Mouse (Mus musculus): ENCODE results near the gene Nipa1. TPM values are rescaled to one million over a fixed set of nuclear protein-coding genes. Genes with fewer than 3 reads are reported as not detected.

The Nipa1 gene
- polyA plus RNA-seq, 2 experiments from 2014 or later, result not detected

- ATAC-seq, result no peak
Measured at GRCm38 (mm10) chr7:56010318-56011017, 9.3 kb downstream of the Nipa1 start.

DNA sequence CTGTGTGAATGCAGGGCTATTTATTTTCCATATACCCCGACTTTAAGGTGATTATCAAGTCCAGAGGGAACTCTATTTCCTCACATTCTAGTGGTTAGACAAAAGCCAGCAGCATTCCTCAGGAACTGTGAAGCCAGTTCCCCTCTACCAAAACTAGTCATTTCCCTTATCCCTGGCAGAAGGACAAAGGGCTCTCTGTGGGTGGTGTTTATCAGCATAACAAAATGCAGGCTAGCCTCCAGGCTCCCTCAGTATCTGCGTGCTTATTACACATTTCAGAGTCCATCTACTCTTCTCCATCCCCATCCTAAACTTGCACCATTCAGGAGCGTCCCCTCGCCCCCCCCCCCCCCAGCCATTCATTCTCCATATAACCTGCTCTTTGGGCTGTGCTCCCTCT, 20.8 kb downstream of the Nipa1 start:
- ATAC-seq, result no peak

DNA sequence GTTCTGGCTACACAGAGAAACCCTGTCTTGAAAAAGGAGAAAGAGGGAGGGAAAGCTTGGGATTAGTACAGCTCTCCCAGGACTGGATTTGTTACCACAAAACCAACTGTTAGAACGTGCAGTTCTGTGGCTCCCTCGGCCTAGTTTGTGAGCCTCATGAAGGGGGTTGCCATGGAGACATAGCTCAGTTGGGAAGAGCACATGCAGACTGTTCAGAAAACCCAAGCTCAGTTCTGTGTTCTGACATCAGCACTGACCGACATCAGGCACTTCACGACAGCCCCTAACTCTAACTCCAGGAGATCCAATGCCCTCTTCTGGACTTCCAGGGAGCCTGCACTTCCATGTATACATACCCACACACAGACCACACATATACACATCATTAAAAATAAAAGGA, 24.7 kb downstream of the Nipa1 start:
- ATAC-seq, result no peak

GRCm38 (mm10) chr7:55991858-55992257, 27.9 kb downstream of the Nipa1 start:
- no peak for ATAC-seq

DNA sequence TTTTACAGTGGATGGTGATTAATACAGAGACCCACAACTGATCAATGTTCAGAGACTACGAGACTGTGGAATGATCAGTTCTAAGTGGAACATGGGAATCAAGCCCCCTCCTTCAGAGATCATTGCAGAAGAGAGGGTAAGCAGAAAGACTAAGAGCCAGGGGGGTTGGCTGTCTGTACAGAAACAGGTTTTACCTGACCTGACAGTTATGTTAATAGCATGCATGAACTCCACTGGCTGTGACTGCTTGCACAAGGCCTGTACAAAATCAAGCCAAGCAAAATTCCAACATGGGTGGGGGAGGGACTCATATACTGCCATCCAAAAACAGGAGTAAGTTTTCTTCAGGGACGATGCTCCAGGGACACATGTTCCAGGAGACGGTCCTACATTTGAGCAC, 28.6 kb downstream of the Nipa1 start:
- no peak for ATAC-seq

- peak; percentile 94 for ATAC-seq
Measured at GRCm38 (mm10) chr7:55986526-55987214, 33.1 kb downstream of the Nipa1 start.

DNA sequence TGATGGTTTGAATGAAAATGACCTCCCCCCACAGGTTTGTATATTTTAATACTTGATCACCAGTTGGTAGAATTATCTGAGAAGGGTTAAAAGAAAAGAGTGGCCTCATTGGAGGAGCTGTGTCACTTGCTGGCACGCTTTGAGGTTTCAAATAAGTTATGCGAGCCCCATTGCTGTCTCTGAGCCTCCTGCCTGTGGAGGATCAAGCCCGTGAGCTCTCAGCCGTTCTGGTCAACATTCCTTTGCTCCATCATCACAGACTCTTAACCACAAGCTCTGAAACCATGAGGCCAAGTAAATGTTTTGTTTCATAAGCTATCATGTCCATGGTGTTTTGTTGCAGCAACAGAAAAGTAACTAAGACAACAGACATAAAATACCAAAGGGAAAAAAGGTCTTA, 35.0 kb downstream of the Nipa1 start:
- no peak for ATAC-seq

- no peak for ATAC-seq
Measured at GRCm38 (mm10) chr7:55983107-55983506, 36.6 kb downstream of the Nipa1 start.

DNA sequence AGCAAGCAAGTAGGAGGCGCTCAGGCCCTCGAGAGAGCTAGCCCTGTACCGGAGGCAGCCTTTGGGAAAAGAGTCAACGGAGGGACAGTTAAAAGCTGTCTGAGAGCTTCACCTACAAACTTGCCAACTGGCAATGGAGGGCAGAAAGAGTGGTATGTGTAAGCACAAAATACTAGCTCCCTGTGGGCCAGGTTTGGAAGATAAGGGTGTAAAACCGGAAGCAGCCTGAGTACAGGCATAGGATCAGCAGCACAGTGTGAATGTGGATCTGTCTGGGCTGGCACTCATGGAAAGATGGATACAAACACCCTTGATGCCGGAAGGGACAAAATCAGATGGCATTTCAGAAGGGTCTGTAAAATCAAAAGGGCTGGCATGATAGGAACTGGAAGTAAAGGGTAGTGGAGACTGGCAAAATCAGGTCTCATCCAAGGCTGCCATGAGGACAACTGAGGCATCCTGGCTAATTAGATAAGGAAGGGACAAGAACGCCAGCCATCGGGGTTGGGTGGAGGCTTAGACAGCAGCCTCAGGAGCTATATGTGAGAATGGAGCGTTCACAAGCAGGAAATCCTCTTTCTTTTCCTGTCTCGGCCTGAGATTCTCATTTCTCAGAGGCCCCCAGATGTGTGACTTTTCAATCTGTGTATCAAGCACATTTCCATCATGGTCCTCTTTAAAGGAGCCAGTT, 37.6 kb downstream of the Nipa1 start:
- no peak for ATAC-seq

- no peak for ATAC-seq
Measured at GRCm38 (mm10) chr7:55981511-55981910, 38.2 kb downstream of the Nipa1 start.

DNA sequence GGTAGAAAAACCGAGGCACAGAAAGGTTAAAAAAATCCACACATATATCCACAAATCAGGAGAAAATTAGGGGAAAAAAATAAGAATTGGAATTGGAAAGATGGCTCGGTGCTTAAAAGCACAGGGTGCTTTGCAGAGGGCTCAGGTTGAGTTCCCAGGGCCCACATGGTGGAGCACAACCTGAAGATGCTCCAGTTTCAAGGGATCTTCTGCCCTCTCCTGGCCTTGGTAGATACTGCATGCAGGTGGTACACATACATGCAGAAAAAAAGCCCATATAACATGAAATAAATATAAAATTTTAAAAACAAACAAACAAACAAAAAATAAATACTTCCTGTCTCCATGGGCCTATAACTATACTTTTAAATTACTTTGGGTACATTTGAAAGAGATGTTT, 45.3 kb downstream of the Nipa1 start:
- ATAC-seq, result no peak

DNA sequence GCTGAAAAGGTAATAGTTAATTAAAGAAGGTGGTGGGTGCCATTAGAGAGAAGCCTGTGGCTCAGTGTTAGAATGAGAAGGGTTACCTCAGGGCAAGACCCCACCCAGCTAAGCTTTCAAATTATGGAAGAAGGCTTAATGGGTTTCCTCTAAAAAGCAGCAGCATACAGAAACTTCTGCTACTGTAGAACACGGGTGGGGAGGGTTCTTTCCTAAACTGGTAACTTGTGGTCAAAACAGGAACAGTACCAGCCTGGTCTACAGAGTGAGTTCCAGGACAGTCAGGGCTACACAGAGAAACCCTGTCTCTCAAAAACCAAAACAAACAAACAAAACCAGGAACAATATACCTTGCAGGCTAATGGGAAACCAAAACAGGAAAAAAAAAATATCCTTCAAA, 50.3 kb downstream of the Nipa1 start:
- no peak for ATAC-seq

DNA sequence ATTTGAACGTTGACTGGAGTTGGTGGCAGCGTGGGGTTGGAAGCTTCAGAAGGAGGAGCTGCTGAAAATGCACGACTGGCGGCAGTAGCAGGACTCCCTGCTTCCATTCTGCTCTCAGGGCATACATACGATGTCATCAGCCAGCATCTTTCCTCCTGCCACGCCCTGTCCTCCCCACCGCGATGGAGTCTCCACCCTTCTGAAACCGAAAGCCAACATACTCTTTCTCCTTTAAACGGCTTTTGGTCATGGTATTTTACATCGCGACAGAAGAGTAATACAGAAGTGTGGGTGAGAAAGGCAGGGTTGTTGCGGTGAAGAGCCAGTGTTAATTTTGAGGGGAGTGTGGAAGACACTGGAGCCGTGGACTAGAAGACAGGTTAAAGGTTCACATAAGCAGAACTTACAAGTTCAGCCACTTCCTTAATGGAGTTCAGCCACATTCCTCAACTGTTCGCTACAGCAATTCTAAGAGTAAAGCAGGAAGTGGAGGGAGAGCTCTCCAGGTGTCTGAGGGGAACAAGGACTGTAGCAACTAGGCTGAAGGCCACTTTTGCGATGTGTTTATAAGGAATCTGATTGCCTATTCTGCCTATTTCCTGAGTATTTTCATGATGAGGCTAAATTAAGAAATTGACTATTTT, 51.4 kb downstream of the Nipa1 start:
- peak; percentile 93 for ATAC-seq

DNA sequence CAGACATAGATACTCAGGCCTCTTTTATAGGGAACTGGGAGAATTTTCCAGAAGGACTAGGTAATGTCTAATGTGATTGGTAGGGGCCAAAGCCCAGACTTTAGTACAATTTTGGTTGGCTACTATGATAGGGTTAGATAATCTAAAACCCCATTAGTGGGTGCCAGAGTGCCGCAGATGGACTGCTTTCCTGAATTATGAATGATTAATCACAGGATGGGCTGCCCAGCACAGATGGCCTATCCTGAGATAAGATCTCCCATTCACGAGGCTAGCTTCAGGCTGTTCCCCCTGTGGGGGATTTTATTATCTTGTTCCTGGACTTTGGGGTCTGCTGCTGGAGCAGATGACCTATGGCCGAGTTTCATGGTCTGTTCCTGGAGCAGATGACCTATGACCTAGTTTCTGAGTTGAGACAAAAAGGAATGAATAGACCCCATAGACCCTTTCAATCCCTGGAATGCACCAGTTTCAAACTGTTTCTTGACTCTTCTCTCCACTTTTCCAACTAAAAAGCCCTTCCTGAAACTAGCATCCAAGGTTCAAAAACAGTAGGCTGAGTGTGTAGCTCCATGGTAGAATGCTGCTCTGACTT, 52.8 kb downstream of the Nipa1 start:
- ATAC-seq, result no peak

- ATAC-seq, result peak; percentile 88
Measured at GRCm38 (mm10) chr7:55962004-55962908, 57.5 kb downstream of the Nipa1 start, which contains the start of gene Nipa2. TSS of gene Nipa2 (minus strand) at chr7:55962476.

DNA sequence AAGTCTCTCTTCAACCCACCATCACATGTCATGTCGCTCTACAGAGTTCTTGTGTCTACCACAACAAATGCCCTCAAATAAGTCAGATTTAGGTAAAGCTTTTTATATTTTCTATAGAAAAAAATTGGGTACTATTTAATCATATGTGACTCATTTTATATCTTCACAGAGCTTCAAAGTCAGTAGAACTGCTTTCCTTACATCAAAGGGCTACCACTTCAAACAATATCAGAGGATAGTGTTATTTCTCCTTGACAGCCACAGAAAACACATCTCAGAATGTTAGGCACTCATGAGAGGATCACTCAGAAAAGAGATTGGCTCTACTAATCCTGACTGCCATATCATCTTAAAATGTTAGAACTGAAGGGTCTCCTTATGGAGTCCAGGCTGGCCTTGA, 59.2 kb downstream of the Nipa1 start:
- ATAC-seq, result no peak

DNA sequence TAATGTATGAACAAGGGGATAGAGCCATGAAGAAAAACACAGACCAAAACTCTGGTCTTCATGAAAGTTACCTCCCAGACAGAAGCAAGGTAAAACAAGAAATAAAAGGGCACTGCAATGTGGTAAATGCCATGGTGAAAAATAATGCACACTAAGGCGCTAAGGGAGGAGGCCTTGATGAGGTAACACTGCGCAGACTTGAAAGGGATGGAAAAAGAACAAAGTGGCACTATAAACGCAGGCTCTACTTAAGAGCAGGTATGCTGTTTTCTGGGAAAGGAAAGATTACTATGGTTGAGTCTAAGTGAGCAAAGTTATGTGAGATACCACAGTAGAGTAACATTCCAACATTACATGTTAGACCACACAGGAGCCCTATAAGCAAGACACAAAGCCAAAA, 60.0 kb downstream of the Nipa1 start:
- ATAC-seq, result no peak

- ATAC-seq, result no peak
Measured at GRCm38 (mm10) chr7:55957916-55958315, 61.8 kb downstream of the Nipa1 start.

DNA sequence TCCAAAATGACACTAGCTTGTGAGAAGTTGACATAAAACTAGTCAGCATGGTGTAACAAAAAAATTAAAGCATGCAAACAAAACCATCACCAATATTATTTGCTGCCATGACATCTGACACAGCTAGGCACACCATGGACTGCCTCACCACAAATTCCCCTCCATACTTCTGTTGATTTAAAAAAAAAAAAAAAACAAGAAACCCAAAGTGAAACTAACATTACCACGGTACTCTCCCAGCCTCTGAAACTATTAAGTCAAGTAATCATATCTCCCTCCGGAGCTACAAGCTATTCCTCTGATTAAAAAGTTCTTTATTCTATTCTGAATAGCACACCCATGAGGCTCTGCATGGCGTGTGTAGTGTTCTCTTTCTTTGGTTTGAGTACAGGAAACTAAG, 62.6 kb downstream of the Nipa1 start:
- ATAC-seq, result peak; percentile 61

DNA sequence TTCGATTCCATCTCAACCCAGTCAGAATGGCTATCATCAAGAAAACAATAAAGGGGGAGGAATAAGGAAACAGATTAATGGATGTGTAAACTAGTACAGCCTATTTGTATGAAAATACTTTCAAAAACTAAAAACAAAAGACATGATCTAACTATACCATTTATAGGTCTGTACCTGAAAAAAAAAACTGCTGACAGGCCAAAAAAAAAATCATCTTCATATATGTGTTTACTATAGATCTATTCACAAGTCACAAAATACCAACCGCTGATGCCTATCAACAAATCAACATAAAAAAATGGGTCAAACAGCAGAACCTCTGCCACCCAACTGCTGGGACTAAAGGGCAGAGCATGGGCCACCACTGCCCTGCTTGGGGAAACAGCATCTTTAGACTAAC, 63.7 kb downstream of the Nipa1 start:
- ATAC-seq, result no peak

GRCm38 (mm10) chr7:55938341-55938740, 81.4 kb downstream of the Nipa1 start:
- ATAC-seq, result no peak

- no peak for ATAC-seq
Measured at GRCm38 (mm10) chr7:55935025-55935424, 84.7 kb downstream of the Nipa1 start.
